ENCODE assay signal across 11 mouse cellular contexts in genomic region chr6:72232870-72233269, GRCm38 (mm10). TPM values are rescaled to one million over a fixed set of nuclear protein-coding genes. Genes with fewer than 3 reads are reported as not detected.
DNase-seq lines count a peak whose midpoint lies in the region; ATAC-seq and TF ChIP-seq lines count a peak whose summit lies in the region.
"Had no signal": no experiment of that assay in that cellular context is flagged by ENCODE, and none has a peak within 500 bp of the region (broad histone marks: within the 10 kb centered on the region; RNA-seq: fewer than 3 reads in every experiment).

No protein-coding gene starts in this region.

- TF ChIP-seq POLR2A in cerebellum, adult 2 months (IDR thresholded peaks at IDR 0.05; ENCODE audit: borderline replicate concordance, insufficient read depth, low read length), result no peak
- no peak for TF ChIP-seq POLR2A in liver, adult 2 months (IDR thresholded peaks at IDR 0.05; ENCODE audit: extremely low read depth, insufficient read depth, low read length)

- no peaks in the 10 kb centered on the region for H3K27me3 ChIP-seq in cerebellum, adult 2 months (ENCODE audit: control insufficient read depth, insufficient read depth, low read length)
- H3K27me3 ChIP-seq in liver, adult 2 months (ENCODE audit: control insufficient read depth, insufficient read depth, low read length), result no peaks in the 10 kb centered on the region
- peaks cover 55% of the 10 kb centered on the region for H3K27me3 ChIP-seq in hindbrain, embryonic 14.5 days (ENCODE audit: control insufficient read depth, insufficient read depth, low read length)
- peaks cover 33% of the 10 kb centered on the region for H3K27me3 ChIP-seq in midbrain, embryonic 14.5 days (ENCODE audit: control insufficient read depth, insufficient read depth, low read length)

- no peak for ATAC-seq in hindbrain, embryonic 14.5 days (ENCODE audit: low FRiP score)
- no peak for ATAC-seq in midbrain, embryonic 14.5 days (ENCODE audit: low FRiP score, low TSS enrichment)

- no peaks in the 10 kb centered on the region for H3K36me3 ChIP-seq in liver, adult 2 months (ENCODE audit: control insufficient read depth, insufficient read depth, low read length)
- no peaks in the 10 kb centered on the region for H3K36me3 ChIP-seq in hindbrain, embryonic 14.5 days (replicated peaks; ENCODE audit: control insufficient read depth, insufficient read depth)
- no peaks in the 10 kb centered on the region for H3K36me3 ChIP-seq in midbrain, embryonic 14.5 days (ENCODE audit: control insufficient read depth, insufficient read depth, low read length)

- H3K27ac ChIP-seq in cerebellum, adult 2 months (ENCODE audit: insufficient read depth, low read length), result no peak overlapping the region
- peak overlapping the region; percentile 59 for H3K27ac ChIP-seq in liver, adult 2 months (replicated peaks; ENCODE audit: insufficient read depth, low read depth, low read length)
- H3K27ac ChIP-seq in hindbrain, embryonic 14.5 days, result no peak overlapping the region
- no peak overlapping the region for H3K27ac ChIP-seq in midbrain, embryonic 14.5 days (replicated peaks; ENCODE audit: low read depth, low read length)
- H3K27ac ChIP-seq in layer of hippocampus, adult 2 months, result no peak overlapping the region

- DNase-seq in cerebellum, adult 2 months, result no peak
- DNase-seq in cerebellum, postnatal 14 days, result no peak
- DNase-seq in liver, adult 2 months (ENCODE audit: extremely low read depth, low read depth, low spot score), result no peak
- no peak for DNase-seq in liver
- DNase-seq in hindbrain, embryonic 14.5 days (ENCODE audit: low spot score), result no peak
- DNase-seq in midbrain, embryonic 14.5 days, result no peak
- no peak for DNase-seq in layer of hippocampus, adult 2 months (ENCODE audit: low spot score in 2 of 2)
- no peak for DNase-seq in adrenal gland, postnatal 4 days (ENCODE audit: low spot score in 2 of 2)
- DNase-seq: cerebellum, adult 9-10 months; gastrocnemius, postnatal 25 days; thymus, postnatal 25 days had no signal

- no peak for TF ChIP-seq CTCF in cerebellum, adult 2 months (IDR thresholded peaks at IDR 0.05; ENCODE audit: borderline replicate concordance, insufficient read depth, low read depth, low read length)
- no peak for TF ChIP-seq CTCF in liver, adult 2 months (IDR thresholded peaks at IDR 0.05; ENCODE audit: low read depth, low read length)
- no peak for TF ChIP-seq CTCF in layer of hippocampus, adult 2 months (conservative IDR thresholded peaks at IDR 0.05)

- peak overlapping the region; percentile 99 for H3K4me2 ChIP-seq in hindbrain, embryonic 14.5 days (replicated peaks)
- peak overlapping the region; percentile 99 for H3K4me2 ChIP-seq in midbrain, embryonic 14.5 days (ENCODE audit: low read length)

- H3K9me3 ChIP-seq in hindbrain, embryonic 14.5 days (ENCODE audit: control insufficient read depth, low read length), result no peaks in the 10 kb centered on the region
- no peaks in the 10 kb centered on the region for H3K9me3 ChIP-seq in midbrain, embryonic 14.5 days (ENCODE audit: control insufficient read depth, low read length)

- peak overlapping the region; percentile 80 for H3K9ac ChIP-seq in liver, adult 2 months (ENCODE audit: low read depth, low read length)
- no peak overlapping the region for H3K9ac ChIP-seq in hindbrain, embryonic 14.5 days
- no peak overlapping the region; the same call in 1 of the 2 replicates for H3K9ac ChIP-seq in midbrain, embryonic 14.5 days (replicated peaks; ENCODE audit: low read length)

- H3K4me3 ChIP-seq in cerebellum, adult 2 months (replicated peaks; ENCODE audit: insufficient read depth, low read depth, low read length), result peak overlapping the region; percentile 31
- H3K4me3 ChIP-seq in liver, adult 2 months (ENCODE audit: insufficient read depth, low read depth, low read length), result peak overlapping the region; percentile 61
- peak overlapping the region; percentile 49; the same call in 1 of the 2 replicates for H3K4me3 ChIP-seq in hindbrain, embryonic 14.5 days (replicated peaks; ENCODE audit: low read length)
- peak overlapping the region; percentile 53; the same call in 1 of the 2 replicates for H3K4me3 ChIP-seq in midbrain, embryonic 14.5 days (replicated peaks; ENCODE audit: low read depth, low read length)
- H3K4me3 ChIP-seq in layer of hippocampus, adult 2 months, result no peak overlapping the region; the same call in 1 of the 2 replicates

- peaks cover 27% of the 10 kb centered on the region; the same call in 1 of the 2 replicates for H3K79me2 ChIP-seq in liver, adult 2 months (ENCODE audit: control insufficient read depth, insufficient read depth, low read length)

- peaks cover 25% of the 10 kb centered on the region for H3K4me1 ChIP-seq in cerebellum, adult 2 months (ENCODE audit: control insufficient read depth, insufficient read depth, low read length)
- H3K4me1 ChIP-seq in liver, adult 2 months (ENCODE audit: control insufficient read depth, insufficient read depth, low read length), result peaks cover 43% of the 10 kb centered on the region
- H3K4me1 ChIP-seq in hindbrain, embryonic 14.5 days (replicated peaks; ENCODE audit: control insufficient read depth, insufficient read depth, low read length), result peaks cover 10% of the 10 kb centered on the region
- H3K4me1 ChIP-seq in midbrain, embryonic 14.5 days (ENCODE audit: control insufficient read depth, insufficient read depth, low read length), result peaks cover 22% of the 10 kb centered on the region

- 72% methylated on average over 5 of the region's 5 CpGs for WGBS in cerebellum, adult 2 months
- 34% methylated on average over 5 of the region's 5 CpGs for WGBS in liver, adult 2 months
- 54% methylated on average over 5 of the region's 5 CpGs for WGBS in hindbrain, embryonic 14.5 days
- 55% methylated on average over 5 of the region's 5 CpGs for WGBS in midbrain, embryonic 14.5 days

RNA-seq across cellular contexts. Expression of gene Atoh8, which starts 2.5 kb away (rescaled TPM):
- 4.4 and 5.9 TPM in 2 replicates for polyA plus RNA-seq in cerebellum, adult 2 months (2012; rRNA removed)
- total RNA-seq in liver, adult 2 months (2014; rRNA removed), result 5.1 and 15.4 TPM in 2 replicates
- polyA plus RNA-seq in liver, adult 2 months (2012; rRNA removed), result 22.9 and 28.7 TPM in 2 replicates
- 3.0 and 3.3 TPM in 2 replicates for polyA plus RNA-seq in hindbrain, embryonic 14.5 days (2014; fragmentation: Nextera tagmentation; extraction: Ambion mirVana)
- polyA plus RNA-seq in midbrain, embryonic 14.5 days (2014; fragmentation: Nextera tagmentation; extraction: Ambion mirVana), result 1.8 and 2.4 TPM in 2 replicates
- total RNA-seq in layer of hippocampus, adult 2 months (2021), result 1 to 10 TPM; 2.1 to 3.1 TPM
- 1 to 10 TPM; 3.8 to 4.1 TPM for total RNA-seq in adrenal gland, postnatal 4 days (2021)
